Comparison of ENCODE assay signal across 21 mouse cellular contexts in the genomic region with DNA sequence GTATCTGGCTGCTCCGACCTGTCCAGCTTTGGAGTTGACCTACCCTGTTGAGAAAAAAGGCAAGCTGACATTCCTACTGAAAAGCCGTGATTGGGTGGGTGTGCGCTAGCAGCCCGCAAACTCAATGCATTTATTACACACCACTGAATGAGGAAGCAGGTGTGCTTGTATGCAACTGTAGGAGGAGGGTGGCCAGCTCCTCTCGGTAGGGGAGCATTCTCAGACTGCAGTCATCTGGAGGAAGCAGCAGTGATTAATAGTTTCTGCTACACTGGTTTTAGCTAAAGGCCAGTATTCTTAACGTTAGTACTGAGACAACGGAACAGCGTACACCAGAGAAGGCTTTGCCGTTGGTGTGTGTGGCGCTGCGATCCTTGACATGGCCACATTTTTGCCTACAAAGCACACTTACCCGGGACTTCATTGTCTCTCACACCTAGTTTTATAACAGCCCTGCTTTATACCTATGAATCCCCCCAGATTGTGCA. TPM values are rescaled to one million over a fixed set of nuclear protein-coding genes. Genes with fewer than 3 reads are reported as not detected.
DNase-seq lines count a peak whose midpoint lies in the region; ATAC-seq and TF ChIP-seq lines count a peak whose summit lies in the region.
"Had no signal": no experiment of that assay in that cellular context is flagged by ENCODE, and none has a peak within 500 bp of the region (broad histone marks: within the 10 kb centered on the region; RNA-seq: fewer than 3 reads in every experiment).

No protein-coding gene starts in this region.

- no peak overlapping the region for H3K27ac ChIP-seq in forebrain, embryonic 14.5 days (ENCODE audit: low read depth, low read length)
- no peak overlapping the region for H3K27ac ChIP-seq in forebrain, postnatal 0 days (ENCODE audit: low read depth, low read length)
- no peak overlapping the region for H3K27ac ChIP-seq in neural tube, embryonic 12.5 days
- 0 out of 2 replicates have a peak overlapping the region, but pooled peaks have one; percentile 14 for H3K27ac ChIP-seq in hindbrain, embryonic 15.5 days (replicated peaks)
- H3K27ac ChIP-seq: forebrain, embryonic 15.5 days had no signal

- ATAC-seq in forebrain, embryonic 14.5 days = no peak
- ATAC-seq in forebrain, postnatal 0 days = no peak
- peak; percentile 18; the same call in 1 of the 2 replicates for ATAC-seq in neural tube, embryonic 12.5 days (ENCODE audit: low FRiP score, low read depth)
- ATAC-seq in hindbrain, embryonic 15.5 days (ENCODE audit: low FRiP score, low read depth) = peak; percentile 35; the same call in 1 of the 2 replicates
- ATAC-seq in activated CD4-positive, CD25-positive, alpha-beta regulatory T cell, adult 4 months = no peak
- ATAC-seq: forebrain, embryonic 15.5 days; midbrain, embryonic 16.5 days had no signal

- DNase-seq in forebrain, embryonic 14.5 days (ENCODE audit: low spot score) = peak; percentile 4
- no peak for DNase-seq in forebrain, postnatal 0 days
- no peak for DNase-seq in neural tube, embryonic 10.5 days (ENCODE audit: extremely low spot score, low spot score)
- peak; percentile 21 for DNase-seq in retina, postnatal 1 day
- no peak for DNase-seq in spleen, adult 18-20 months
- DNase-seq: adrenal gland, adult 8-10 months; cerebellum, adult 11 months; cerebellum, postnatal 10 days; heart, postnatal 10 days; kidney, adult 18-20 months; lung, adult 18-20 months; lung, postnatal 14 days; thymus, postnatal 4 days had no signal

- H3K9me3 ChIP-seq in forebrain, embryonic 14.5 days (replicated peaks; ENCODE audit: control insufficient read depth, low read length) = no peaks in the 10 kb centered on the region
- no peaks in the 10 kb centered on the region for H3K9me3 ChIP-seq in forebrain, postnatal 0 days (ENCODE audit: low read length)
- H3K9me3 ChIP-seq in neural tube, embryonic 12.5 days = no peaks in the 10 kb centered on the region
- H3K9me3 ChIP-seq in hindbrain, embryonic 15.5 days = no peaks in the 10 kb centered on the region
- H3K9me3 ChIP-seq: forebrain, embryonic 15.5 days; megakaryocyte, embryonic 14.5 days had no signal

- no peak overlapping the region for H3K4me2 ChIP-seq in forebrain, embryonic 14.5 days (ENCODE audit: low read length)
- no peak overlapping the region for H3K4me2 ChIP-seq in forebrain, postnatal 0 days (ENCODE audit: low read depth)
- H3K4me2 ChIP-seq in neural tube, embryonic 12.5 days (replicated peaks) = no peak overlapping the region
- no peak overlapping the region for H3K4me2 ChIP-seq in hindbrain, embryonic 15.5 days
- H3K4me2 ChIP-seq: forebrain, embryonic 15.5 days; heart, embryonic 11.5 days; liver, embryonic 11.5 days had no signal

- WGBS in forebrain, embryonic 14.5 days = 50% methylated on average over 12 of the region's 12 CpGs
- WGBS in forebrain, postnatal 0 days = 58% methylated on average over 12 of the region's 12 CpGs
- 39% methylated on average over 12 of the region's 12 CpGs for WGBS in neural tube, embryonic 12.5 days
- WGBS in hindbrain, embryonic 15.5 days = 54% methylated on average over 12 of the region's 12 CpGs

- no peak overlapping the region for H3K4me3 ChIP-seq in forebrain, embryonic 14.5 days (ENCODE audit: low read depth, low read length)
- H3K4me3 ChIP-seq in forebrain, postnatal 0 days (ENCODE audit: low read depth, low read length) = no peak overlapping the region
- H3K4me3 ChIP-seq in neural tube, embryonic 12.5 days = no peak overlapping the region
- no peak overlapping the region for H3K4me3 ChIP-seq in hindbrain, embryonic 15.5 days
- H3K4me3 ChIP-seq: forebrain, embryonic 15.5 days; megakaryocyte, embryonic 14.5 days had no signal

- no peaks in the 10 kb centered on the region for H3K27me3 ChIP-seq in forebrain, embryonic 14.5 days (replicated peaks; ENCODE audit: control insufficient read depth, insufficient read depth, low read length)
- H3K27me3 ChIP-seq in forebrain, postnatal 0 days (ENCODE audit: insufficient read depth, low read length) = no peaks in the 10 kb centered on the region
- H3K27me3 ChIP-seq in neural tube, embryonic 12.5 days (replicated peaks) = no peaks in the 10 kb centered on the region
- no peaks in the 10 kb centered on the region for H3K27me3 ChIP-seq in hindbrain, embryonic 15.5 days
- H3K27me3 ChIP-seq: forebrain, embryonic 15.5 days; megakaryocyte, embryonic 14.5 days had no signal

- peaks cover 64% of the 10 kb centered on the region for H3K36me3 ChIP-seq in forebrain, embryonic 14.5 days (ENCODE audit: control insufficient read depth, insufficient read depth, low read length)
- H3K36me3 ChIP-seq in forebrain, postnatal 0 days (ENCODE audit: insufficient read depth) = peaks cover 61% of the 10 kb centered on the region
- H3K36me3 ChIP-seq in neural tube, embryonic 12.5 days = peaks cover 22% of the 10 kb centered on the region
- peaks cover 25% of the 10 kb centered on the region for H3K36me3 ChIP-seq in hindbrain, embryonic 15.5 days

- H3K4me1 ChIP-seq in forebrain, embryonic 14.5 days (ENCODE audit: control insufficient read depth, insufficient read depth, low read length) = no peaks in the 10 kb centered on the region
- no peaks in the 10 kb centered on the region for H3K4me1 ChIP-seq in forebrain, postnatal 0 days (ENCODE audit: insufficient read depth)
- H3K4me1 ChIP-seq in neural tube, embryonic 12.5 days = peaks cover 14% of the 10 kb centered on the region
- peaks cover 11% of the 10 kb centered on the region; the same call in 1 of the 2 replicates for H3K4me1 ChIP-seq in hindbrain, embryonic 15.5 days (replicated peaks)
- H3K4me1 ChIP-seq: forebrain, embryonic 15.5 days had no signal

- no peak for TF ChIP-seq CTCF in forebrain, postnatal 0 days (IDR thresholded peaks at IDR 0.05; ENCODE audit: low read depth)

- no peak overlapping the region for H3K9ac ChIP-seq in forebrain, embryonic 14.5 days (ENCODE audit: low read length)
- no peak overlapping the region for H3K9ac ChIP-seq in forebrain, postnatal 0 days
- no peak overlapping the region for H3K9ac ChIP-seq in neural tube, embryonic 12.5 days
- no peak overlapping the region for H3K9ac ChIP-seq in hindbrain, embryonic 15.5 days
- H3K9ac ChIP-seq: forebrain, embryonic 15.5 days had no signal

RNA-seq across cellular contexts. Expression of a gene that starts 23.2 kb away (rescaled TPM):
- polyA plus RNA-seq in forebrain, embryonic 14.5 days (2014; fragmentation: Nextera tagmentation; extraction: Ambion mirVana) = 28.6 and 35.0 TPM in 2 replicates
- total RNA-seq in forebrain, postnatal 0 days (2014; rRNA removed) = 40.9 and 43.7 TPM in 2 replicates
- 16.2 and 19.0 TPM in 2 replicates for polyA plus RNA-seq in forebrain, postnatal 0 days (2015; fragmentation: Nextera tagmentation; extraction: Ambion mirVana)
- polyA plus RNA-seq in neural tube, embryonic 12.5 days (2016; fragmentation: Nextera tagmentation; extraction: Ambion mirVana) = 28.1 and 30.9 TPM in 2 replicates
- polyA plus RNA-seq in hindbrain, embryonic 15.5 days (2015; fragmentation: Nextera tagmentation; extraction: Ambion mirVana) = 27.8 and 29.7 TPM in 2 replicates
- polyA plus RNA-seq in activated CD4-positive, CD25-positive, alpha-beta regulatory T cell, adult 4 months (2017; shearing (Covaris generic)) = 10 to 100 TPM; 13.7 to 15.9 TPM

Comparison
In these comparisons a context has a peak if more than half of its experiments do, and no peak if none do; other contexts are left out.
1. DNase-seq: peak in forebrain, embryonic 14.5 days (single experiment) and retina, postnatal 1 day (single experiment); none in forebrain, postnatal 0 days (single experiment), neural tube, embryonic 10.5 days (single experiment) and spleen, adult 18-20 months (0 of 2).
2. ATAC-seq: peak in neural tube, embryonic 12.5 days (single experiment) and hindbrain, embryonic 15.5 days (single experiment); none in forebrain, embryonic 14.5 days (single experiment), forebrain, postnatal 0 days (single experiment) and activated CD4-positive, CD25-positive, alpha-beta regulatory T cell, adult 4 months (single experiment).